Mouse (Mus musculus): ENCODE measurements at regions not wholly inside any gene's neighbourhood (a gene's known extent, or its start where the extent isn't known, plus 50 kb on each side); places are given as distances from the start of the nearest gene placed in this dataset.

DNA sequence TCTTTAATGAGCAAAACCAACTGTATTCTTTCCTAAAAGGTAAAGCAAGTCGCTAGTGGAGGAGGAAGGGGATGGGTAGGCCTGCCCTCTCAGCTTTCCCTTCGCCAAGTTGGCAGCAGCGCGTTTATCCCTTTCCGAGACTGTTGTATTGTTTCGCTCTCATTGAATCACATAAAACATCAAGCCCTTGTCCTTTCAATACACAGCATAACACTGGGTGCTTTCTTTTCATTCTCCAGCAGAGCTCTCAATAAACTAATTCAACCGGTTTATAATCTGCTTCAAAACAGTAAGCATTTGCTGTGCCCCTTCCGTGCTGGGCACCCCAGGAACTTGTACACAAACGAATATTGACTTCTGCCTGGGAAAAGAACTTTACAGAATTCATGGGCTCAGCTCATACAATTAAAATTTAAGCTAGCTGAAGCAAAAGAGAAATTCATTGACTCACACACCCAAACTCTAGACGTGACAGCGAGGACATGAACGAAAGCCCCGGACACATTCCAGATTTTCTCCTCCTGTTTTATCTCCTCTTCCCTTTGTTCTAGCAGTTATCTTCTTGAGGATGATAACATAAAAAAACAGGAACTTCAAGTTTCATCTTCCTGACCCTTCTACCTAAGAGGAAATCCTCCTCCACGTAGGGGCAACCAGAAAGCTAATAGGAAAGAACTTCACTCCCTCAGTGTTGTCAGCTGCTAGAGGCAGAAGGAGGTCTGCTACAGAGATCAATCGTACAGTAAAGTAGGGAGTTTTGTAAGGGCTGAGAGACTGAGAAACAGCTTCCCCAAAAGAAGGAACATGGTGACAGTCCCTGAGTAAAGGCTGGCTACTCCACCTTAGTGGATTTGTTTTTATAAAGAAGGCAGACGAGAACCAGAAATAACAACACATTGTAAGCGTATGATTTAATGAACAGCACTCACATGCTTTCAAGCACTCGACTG lies 177.9 kb downstream of the Kdr start:
- no peaks in the 10 kb centered on the region for H3K36me3 ChIP-seq (ENCODE audit: control insufficient read depth, insufficient read depth)
- no peak overlapping the region for H3K9ac ChIP-seq (ENCODE audit: low read depth, low read length)
- no peak for ATAC-seq (ENCODE audit: low read depth)
- no peaks in the 10 kb centered on the region for H3K9me3 ChIP-seq (replicated peaks; ENCODE audit: control insufficient read depth, low read length)
- WGBS (ENCODE audit: insufficient replicate concordance) = 49% methylated on average over 18 of the region's 18 CpGs
- H3K4me3 ChIP-seq (ENCODE audit: low read depth, low read length) = no peak overlapping the region
- H3K4me2 ChIP-seq (ENCODE audit: low read depth, low read length) = no peak overlapping the region
- no peak overlapping the region for H3K27ac ChIP-seq (ENCODE audit: low read length)
- H3K27me3 ChIP-seq (ENCODE audit: control insufficient read depth, insufficient read depth, low read depth, low read length) = no peaks in the 10 kb centered on the region
- H3K4me1 ChIP-seq (ENCODE audit: control insufficient read depth, low read depth, low read length) = no peaks in the 10 kb centered on the region

GRCm38 (mm10) chr5:75799627-75800026 lies 178.6 kb downstream of the Kdr start:
- no peaks in the 10 kb centered on the region for H3K27me3 ChIP-seq (ENCODE audit: control insufficient read depth, insufficient read depth, low read depth, low read length)
- H3K9me3 ChIP-seq (replicated peaks; ENCODE audit: control insufficient read depth, low read length) = no peaks in the 10 kb centered on the region
- H3K9ac ChIP-seq (ENCODE audit: low read depth, low read length) = no peak overlapping the region
- no peaks in the 10 kb centered on the region for H3K36me3 ChIP-seq (ENCODE audit: control insufficient read depth, insufficient read depth)
- 48% methylated on average over 4 of the region's 4 CpGs for WGBS (ENCODE audit: insufficient replicate concordance)
- H3K4me2 ChIP-seq (ENCODE audit: low read depth, low read length) = no peak overlapping the region
- H3K4me1 ChIP-seq (ENCODE audit: control insufficient read depth, low read depth, low read length) = no peaks in the 10 kb centered on the region
- no peak for ATAC-seq (ENCODE audit: low read depth)
- no peak overlapping the region for H3K27ac ChIP-seq (ENCODE audit: low read length)
- H3K4me3 ChIP-seq (ENCODE audit: low read depth, low read length) = no peak overlapping the region

DNA sequence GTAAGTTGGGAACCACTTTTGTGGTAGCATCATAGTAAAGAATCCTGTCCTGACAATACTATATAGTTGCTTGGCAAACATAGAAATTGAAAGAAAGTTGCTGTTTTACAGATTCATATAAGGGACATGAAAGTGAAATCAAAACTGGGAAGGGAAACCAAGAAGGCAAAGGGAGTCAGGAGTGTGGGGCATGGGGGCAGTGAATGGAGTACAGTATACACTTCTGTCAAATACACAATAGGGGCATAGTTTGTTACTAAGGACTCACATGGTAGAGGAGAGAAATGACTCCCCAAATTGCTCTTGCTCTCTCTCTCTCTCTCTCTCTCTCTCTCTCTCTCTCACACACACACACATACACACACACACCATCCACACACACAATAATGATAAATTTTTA lies 185.1 kb downstream of the Kdr start:
- H3K9ac ChIP-seq (ENCODE audit: low read depth, low read length) = no peak overlapping the region
- H3K9me3 ChIP-seq (replicated peaks; ENCODE audit: control insufficient read depth, low read length) = no peaks in the 10 kb centered on the region
- no peak overlapping the region for H3K27ac ChIP-seq (ENCODE audit: low read length)
- H3K27me3 ChIP-seq (ENCODE audit: control insufficient read depth, insufficient read depth, low read depth, low read length) = no peaks in the 10 kb centered on the region
- no peaks in the 10 kb centered on the region for H3K4me1 ChIP-seq (ENCODE audit: control insufficient read depth, low read depth, low read length)
- H3K4me2 ChIP-seq (ENCODE audit: low read depth, low read length) = no peak overlapping the region
- ATAC-seq (ENCODE audit: low read depth) = no peak
- H3K4me3 ChIP-seq (ENCODE audit: low read depth, low read length) = no peak overlapping the region
- no peaks in the 10 kb centered on the region for H3K36me3 ChIP-seq (ENCODE audit: control insufficient read depth, insufficient read depth)

- H3K4me3 ChIP-seq (ENCODE audit: low read depth, low read length) = no peak overlapping the region
- H3K4me1 ChIP-seq (ENCODE audit: control insufficient read depth, low read depth, low read length) = no peaks in the 10 kb centered on the region
- no peak overlapping the region for H3K9ac ChIP-seq (ENCODE audit: low read depth, low read length)
- no peak overlapping the region for H3K27ac ChIP-seq (ENCODE audit: low read length)
- no peaks in the 10 kb centered on the region for H3K9me3 ChIP-seq (replicated peaks; ENCODE audit: control insufficient read depth, low read length)
- 22% methylated on average over 8 of the region's 8 CpGs for WGBS (ENCODE audit: insufficient replicate concordance)
- H3K4me2 ChIP-seq (ENCODE audit: low read depth, low read length) = no peak overlapping the region
- ATAC-seq (ENCODE audit: low read depth) = no peak
- no peaks in the 10 kb centered on the region for H3K27me3 ChIP-seq (ENCODE audit: control insufficient read depth, insufficient read depth, low read depth, low read length)
- H3K36me3 ChIP-seq (ENCODE audit: control insufficient read depth, insufficient read depth) = no peaks in the 10 kb centered on the region
Measured at GRCm38 (mm10) chr5:75791738-75792137, 186.5 kb downstream of the Kdr start.

- no peaks in the 10 kb centered on the region for H3K36me3 ChIP-seq (ENCODE audit: control insufficient read depth, insufficient read depth)
- ATAC-seq (ENCODE audit: low read depth) = no peak
- no peaks in the 10 kb centered on the region for H3K9me3 ChIP-seq (replicated peaks; ENCODE audit: control insufficient read depth, low read length)
- WGBS (ENCODE audit: insufficient replicate concordance) = 52% methylated on average over 3 of the region's 3 CpGs
- no peaks in the 10 kb centered on the region for H3K4me1 ChIP-seq (ENCODE audit: control insufficient read depth, low read depth, low read length)
- H3K4me2 ChIP-seq (ENCODE audit: low read depth, low read length) = no peak overlapping the region
- no peak overlapping the region for H3K4me3 ChIP-seq (ENCODE audit: low read depth, low read length)
- H3K27ac ChIP-seq (ENCODE audit: low read length) = no peak overlapping the region
- no peaks in the 10 kb centered on the region for H3K27me3 ChIP-seq (ENCODE audit: control insufficient read depth, insufficient read depth, low read depth, low read length)
- no peak overlapping the region for H3K9ac ChIP-seq (ENCODE audit: low read depth, low read length)
Measured at GRCm38 (mm10) chr5:75788087-75788486, 190.2 kb downstream of the Kdr start.

DNA sequence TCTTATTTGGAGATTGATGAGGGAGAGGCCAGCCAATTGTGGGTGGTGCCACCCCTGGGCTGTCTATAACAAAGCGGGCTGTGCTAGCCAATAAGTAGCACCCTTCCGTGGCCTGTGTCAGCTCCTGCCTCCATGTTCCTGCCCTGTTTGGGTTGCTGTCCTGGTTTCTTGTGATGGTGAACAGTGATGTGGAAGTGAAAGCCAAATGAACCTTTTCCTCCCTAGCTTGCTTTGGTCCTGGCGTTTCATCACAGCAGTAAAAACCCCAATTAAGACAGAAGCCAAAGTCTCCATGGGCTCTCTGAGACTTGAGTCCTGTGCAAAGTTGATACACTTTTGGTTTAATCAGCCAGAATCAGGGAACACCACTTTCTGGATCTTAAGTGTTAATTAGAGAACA lies 192.1 kb downstream of the Kdr start:
- no peak overlapping the region for H3K27ac ChIP-seq (ENCODE audit: low read length)
- H3K36me3 ChIP-seq (ENCODE audit: control insufficient read depth, insufficient read depth) = no peaks in the 10 kb centered on the region
- no peaks in the 10 kb centered on the region for H3K9me3 ChIP-seq (replicated peaks; ENCODE audit: control insufficient read depth, low read length)
- H3K4me1 ChIP-seq (ENCODE audit: control insufficient read depth, low read depth, low read length) = no peaks in the 10 kb centered on the region
- H3K27me3 ChIP-seq (ENCODE audit: control insufficient read depth, insufficient read depth, low read depth, low read length) = no peaks in the 10 kb centered on the region
- no peak for ATAC-seq (ENCODE audit: low read depth)
- WGBS (ENCODE audit: insufficient replicate concordance) = 72% methylated on average over 3 of the region's 3 CpGs
- H3K9ac ChIP-seq (ENCODE audit: low read depth, low read length) = no peak overlapping the region
- H3K4me2 ChIP-seq (ENCODE audit: low read depth, low read length) = no peak overlapping the region
- H3K4me3 ChIP-seq (ENCODE audit: low read depth, low read length) = no peak overlapping the region

DNA sequence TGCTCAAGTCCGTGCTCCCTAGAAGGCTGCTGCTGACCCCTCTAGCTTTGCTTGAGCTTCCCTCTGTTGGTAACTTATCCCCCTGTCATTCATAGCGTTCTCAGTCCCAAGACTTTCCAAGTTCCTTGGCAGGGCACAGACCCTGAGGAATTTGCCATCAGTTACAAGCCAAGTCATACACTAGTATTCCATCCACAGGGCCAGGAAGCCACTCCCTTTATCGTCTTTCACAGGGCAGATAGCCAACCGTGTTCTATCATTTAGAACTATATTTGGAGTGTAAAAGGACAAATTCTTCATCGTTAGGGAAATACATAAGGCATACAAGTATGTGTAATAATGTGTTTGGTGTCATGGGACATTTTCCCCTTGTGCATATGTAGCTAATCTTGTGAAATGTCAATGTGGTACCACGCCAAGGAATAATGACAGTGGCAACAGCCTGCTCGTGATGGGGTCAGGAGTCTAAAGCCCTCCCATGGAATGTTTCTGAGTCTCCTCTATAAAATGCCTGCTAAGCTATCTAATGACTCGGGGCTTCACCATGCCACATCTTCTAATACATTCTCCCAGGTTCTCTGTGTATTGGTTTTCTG lies 193.2 kb downstream of the Kdr start:
- no peak for ATAC-seq (ENCODE audit: low read depth)
- H3K4me2 ChIP-seq (ENCODE audit: low read depth, low read length) = no peak overlapping the region

DNA sequence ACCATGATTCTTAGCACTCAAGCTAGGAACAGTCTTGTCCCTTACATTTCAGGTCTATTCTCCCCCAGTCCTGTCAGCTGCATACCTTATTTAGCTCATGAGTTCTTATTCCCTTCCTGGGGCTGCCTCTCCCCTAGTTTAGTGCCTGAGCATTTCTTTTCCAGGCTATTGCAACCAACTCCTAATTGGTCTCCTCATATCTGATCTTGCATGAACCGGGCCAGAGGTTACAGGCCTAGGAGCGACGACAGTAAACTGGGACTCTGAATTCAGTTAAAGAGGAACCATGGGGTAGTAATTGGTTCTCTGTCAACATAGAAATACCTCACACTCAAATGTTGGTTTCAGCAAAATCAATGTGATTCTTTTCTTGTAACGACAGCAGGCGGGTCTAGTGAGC lies 195.9 kb downstream of the Kit start:
- H3K9ac ChIP-seq (ENCODE audit: low read depth, low read length) = no peak overlapping the region
- H3K27me3 ChIP-seq (ENCODE audit: control insufficient read depth, insufficient read depth, low read depth, low read length) = no peaks in the 10 kb centered on the region
- H3K4me1 ChIP-seq (ENCODE audit: control insufficient read depth, low read depth, low read length) = no peaks in the 10 kb centered on the region
- H3K4me2 ChIP-seq (ENCODE audit: low read depth, low read length) = no peak overlapping the region
- H3K36me3 ChIP-seq (ENCODE audit: control insufficient read depth, insufficient read depth) = no peaks in the 10 kb centered on the region
- WGBS (ENCODE audit: insufficient replicate concordance) = 56% methylated on average over 5 of the region's 5 CpGs
- no peak overlapping the region for H3K27ac ChIP-seq (ENCODE audit: low read length)
- H3K4me3 ChIP-seq (ENCODE audit: low read depth, low read length) = no peak overlapping the region
- ATAC-seq (ENCODE audit: low read depth) = no peak
- no peaks in the 10 kb centered on the region for H3K9me3 ChIP-seq (replicated peaks; ENCODE audit: control insufficient read depth, low read length)

More for the DNA sequence above, 193.2 kb downstream of the Kdr start:
- H3K9me3 ChIP-seq (replicated peaks; ENCODE audit: control insufficient read depth, low read length) = no peaks in the 10 kb centered on the region
- H3K36me3 ChIP-seq (ENCODE audit: control insufficient read depth, insufficient read depth) = no peaks in the 10 kb centered on the region
- WGBS (ENCODE audit: insufficient replicate concordance) = 56% methylated on average over 8 of the region's 8 CpGs
- no peaks in the 10 kb centered on the region for H3K4me1 ChIP-seq (ENCODE audit: control insufficient read depth, low read depth, low read length)
- H3K27ac ChIP-seq (ENCODE audit: low read length) = no peak overlapping the region
- no peaks in the 10 kb centered on the region for H3K27me3 ChIP-seq (ENCODE audit: control insufficient read depth, insufficient read depth, low read depth, low read length)
- no peak overlapping the region for H3K4me3 ChIP-seq (ENCODE audit: low read depth, low read length)
- no peak overlapping the region for H3K9ac ChIP-seq (ENCODE audit: low read depth, low read length)

DNA sequence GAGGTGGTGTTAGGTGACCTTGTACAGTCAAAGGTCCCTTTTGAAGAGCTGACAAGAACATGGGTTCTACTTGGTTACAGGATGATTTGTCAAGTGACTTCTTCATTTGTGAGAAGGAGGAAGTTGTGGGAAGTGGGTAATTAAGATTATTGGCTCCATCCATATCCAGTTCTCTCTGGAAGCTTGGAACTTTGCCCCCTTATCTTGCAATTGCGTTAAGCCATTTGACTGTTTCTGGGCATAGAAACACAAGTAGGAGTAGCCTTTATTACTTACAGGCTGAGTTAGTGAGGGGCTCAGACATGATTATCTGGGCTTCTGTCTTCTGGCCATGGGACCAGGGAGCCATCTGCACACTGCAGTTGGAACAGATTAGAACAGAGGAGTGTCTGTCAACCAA lies 192.5 kb downstream of the Kit start:
- Histone ChIP-seq H3K27me3 (ENCODE audit: control insufficient read depth, insufficient read depth, low read depth, low read length) (no peaks in the 10 kb centered on the region), H3K4me2 (ENCODE audit: low read depth, low read length) (no peak overlapping the region), H3K9me3 (replicated peaks; ENCODE audit: control insufficient read depth, low read length) (no peaks in the 10 kb centered on the region), H3K4me3 (ENCODE audit: low read depth, low read length) (no peak overlapping the region), H3K27ac (ENCODE audit: low read length) (no peak overlapping the region), H3K4me1 (ENCODE audit: control insufficient read depth, low read depth, low read length) (peaks cover 6% of the 10 kb centered on the region), H3K9ac (ENCODE audit: low read depth, low read length) (no peak overlapping the region), H3K36me3 (ENCODE audit: control insufficient read depth, insufficient read depth) (no peaks in the 10 kb centered on the region)
- ATAC-seq (ENCODE audit: low read depth) = no peak
- WGBS (ENCODE audit: insufficient replicate concordance) = 47% methylated on average over 1 of the region's 1 CpGs

Data from liver, embryonic 16.5 days (tissue).